Mouse (Mus musculus) cerebellum, adult 9-10 months (tissue): ENCODE data around the gene Slc37a2.

Source experiments
- DNase-seq: peaks from one replicate; pipeline ENCODE4 v3.0.0; 2022

Gene Slc37a2

GRCm38 (mm10) chr9:37255149-37255888 lies at the start of gene Slc37a2:
TSS of gene Slc37a2 (minus strand) at chr9:37255738.
- DNase-seq, result peak; percentile 32

- DNase-seq, result no peak
These were observed 46.2 kb upstream of the Slc37a2 start for GRCm38 (mm10) chr9:37301720-37302119.

GRCm38 (mm10) chr9:37300501-37300900 lies 45.0 kb upstream of the Slc37a2 start:
- DNase-seq, result peak; percentile 63

DNA sequence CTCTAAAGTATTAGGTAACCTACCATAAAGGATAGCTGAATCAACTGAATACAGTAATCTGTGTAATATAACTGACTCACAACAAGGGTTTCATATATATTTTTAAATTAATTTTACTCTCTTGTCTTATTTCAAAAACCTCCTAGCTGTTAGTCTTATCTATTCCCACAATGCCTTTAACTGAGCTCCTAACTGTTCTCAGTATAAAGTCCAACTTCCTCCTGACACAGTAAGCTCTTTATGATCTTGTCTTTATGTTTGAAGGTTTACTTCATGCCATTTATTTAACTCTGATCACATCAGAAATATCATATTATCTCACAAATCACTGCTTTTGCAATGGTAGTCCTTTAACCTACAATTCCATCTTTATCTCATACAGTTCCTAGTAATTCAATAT lies 40.0 kb upstream of the Slc37a2 start:
- DNase-seq, result no peak

GRCm38 (mm10) chr9:37266622-37267021 lies 11.1 kb upstream of the Slc37a2 start:
- DNase-seq, result no peak

DNA sequence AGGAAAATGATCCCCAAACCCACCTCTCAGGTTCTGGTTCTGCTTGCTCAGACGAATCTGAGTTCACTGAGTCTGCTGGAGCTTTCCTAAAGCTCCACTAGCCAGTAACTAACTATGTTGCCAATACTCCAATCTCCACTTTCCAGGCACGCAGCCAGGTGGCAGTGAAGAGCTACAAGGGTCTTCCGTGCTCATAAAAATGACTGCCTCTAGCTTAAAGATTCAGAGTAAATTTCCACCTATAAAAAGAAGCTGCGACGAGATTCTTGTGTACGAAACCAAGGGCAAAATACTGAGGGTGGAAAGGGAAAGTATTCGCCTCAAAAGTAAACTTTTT lies 319 bp upstream of the Slc37a2 start:
- no peak for DNase-seq

GRCm38 (mm10) chr9:37254531-37255110 lies 917 bp downstream of the Slc37a2 start:
- no peak for DNase-seq

GRCm38 (mm10) chr9:37250631-37251030 lies 4.9 kb downstream of the Slc37a2 start:
- no peak for DNase-seq

- no peak for DNase-seq
These were observed 5.6 kb downstream of the Slc37a2 start for GRCm38 (mm10) chr9:37249976-37250375.

- no peak for DNase-seq
These were observed 7.1 kb downstream of the Slc37a2 start for GRCm38 (mm10) chr9:37248381-37248906.

GRCm38 (mm10) chr9:37247429-37247828 lies 8.1 kb downstream of the Slc37a2 start:
- DNase-seq, result no peak

DNA sequence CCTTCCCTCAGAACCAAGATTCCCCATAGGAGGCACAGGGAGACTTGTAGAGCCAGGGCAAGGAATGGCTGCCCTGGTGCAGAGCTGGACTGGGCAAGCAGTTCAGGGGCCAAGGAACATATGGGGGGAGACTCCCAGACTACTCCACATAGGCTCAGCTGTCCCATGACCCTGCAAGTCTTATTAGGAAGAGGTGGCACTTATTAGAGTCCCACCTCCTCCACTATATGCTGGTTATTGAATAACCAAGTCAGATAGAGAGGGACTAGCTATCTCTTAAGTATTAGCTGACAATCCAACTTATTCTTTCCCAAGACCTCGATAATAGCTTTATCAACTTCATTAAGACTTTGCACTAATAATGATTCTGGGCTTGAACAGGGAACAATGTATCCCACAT lies 9.7 kb downstream of the Slc37a2 start:
- DNase-seq, result no peak

DNA sequence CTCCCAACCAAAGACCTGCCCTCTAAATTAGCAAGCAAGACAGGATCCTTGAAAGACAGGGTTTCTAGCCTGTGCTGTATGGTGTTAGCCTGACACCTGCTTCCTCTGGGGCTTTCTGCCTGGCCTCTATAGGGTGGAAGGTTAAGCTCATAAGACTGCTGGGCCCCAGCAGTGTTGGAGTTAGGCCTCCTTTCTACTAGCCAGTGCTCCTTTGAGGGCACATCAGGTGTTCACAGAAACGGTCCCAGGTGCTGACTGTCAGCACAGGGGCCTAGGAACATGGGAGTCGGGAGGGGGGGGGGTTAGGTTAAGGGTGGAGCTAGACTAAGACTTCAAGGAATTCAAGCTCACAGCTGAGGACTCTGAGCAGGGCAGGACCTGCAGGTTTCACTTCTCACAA lies 10.1 kb downstream of the Slc37a2 start:
- no peak for DNase-seq

DNA sequence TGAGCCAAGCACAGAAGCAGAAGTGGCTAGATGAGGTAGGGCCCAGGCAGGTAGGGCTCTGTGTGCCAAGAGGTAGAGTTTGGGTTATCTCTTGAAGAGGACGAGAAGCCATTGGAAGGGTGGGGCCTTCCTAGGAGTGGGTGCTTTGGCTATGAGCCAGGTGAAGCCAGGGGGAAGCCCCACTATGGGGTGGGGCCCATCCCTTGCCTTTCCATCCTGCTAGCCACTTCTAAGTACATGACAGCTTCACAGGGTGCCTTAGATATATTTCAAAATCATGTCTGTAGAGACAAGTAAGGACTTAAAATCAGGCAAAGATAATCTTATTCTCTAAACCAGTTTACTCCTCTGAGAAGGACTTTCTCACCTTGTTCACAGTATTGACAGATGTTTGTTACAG lies 10.9 kb downstream of the Slc37a2 start:
- no peak for DNase-seq

GRCm38 (mm10) chr9:37242764-37243163 lies 12.8 kb downstream of the Slc37a2 start:
- DNase-seq, result no peak

DNA sequence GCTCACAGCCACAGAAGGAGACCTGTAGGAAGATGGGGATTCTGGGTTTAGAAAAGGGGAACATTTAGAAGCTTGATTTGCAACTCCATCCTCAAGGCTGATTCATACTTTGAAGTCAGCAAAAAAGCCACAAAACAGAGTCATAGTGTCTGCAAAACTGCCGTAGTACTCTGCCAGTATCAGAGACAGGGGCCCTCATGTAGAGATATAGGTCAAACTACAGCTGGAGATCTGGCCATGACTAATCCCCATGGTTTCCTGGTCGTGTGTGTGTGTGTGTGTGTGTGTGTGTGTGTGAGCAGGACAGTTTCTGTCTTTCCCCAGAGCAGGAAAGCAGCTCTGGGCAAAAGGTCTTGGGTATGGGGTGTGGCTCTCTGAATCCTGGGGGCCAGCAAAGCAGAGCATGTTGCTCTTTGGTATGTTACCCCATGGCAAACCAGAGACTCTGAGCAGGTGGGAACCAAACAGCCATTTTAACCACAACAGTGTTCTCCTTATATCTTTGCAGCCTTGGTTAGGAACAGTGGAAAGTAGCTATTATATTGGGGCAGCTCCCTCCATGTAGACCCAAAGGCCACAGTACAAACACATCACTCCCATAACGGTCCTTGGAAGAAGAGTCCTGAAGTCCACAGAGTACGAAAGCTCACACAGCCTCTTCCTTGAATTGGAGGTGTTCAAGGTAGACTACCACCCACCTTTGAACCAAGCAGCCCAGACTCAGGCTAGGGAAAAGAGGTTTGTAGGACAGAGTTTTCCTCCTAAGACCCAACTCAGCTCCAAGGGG lies 19.4 kb downstream of the Slc37a2 start:
- DNase-seq, result no peak

DNA sequence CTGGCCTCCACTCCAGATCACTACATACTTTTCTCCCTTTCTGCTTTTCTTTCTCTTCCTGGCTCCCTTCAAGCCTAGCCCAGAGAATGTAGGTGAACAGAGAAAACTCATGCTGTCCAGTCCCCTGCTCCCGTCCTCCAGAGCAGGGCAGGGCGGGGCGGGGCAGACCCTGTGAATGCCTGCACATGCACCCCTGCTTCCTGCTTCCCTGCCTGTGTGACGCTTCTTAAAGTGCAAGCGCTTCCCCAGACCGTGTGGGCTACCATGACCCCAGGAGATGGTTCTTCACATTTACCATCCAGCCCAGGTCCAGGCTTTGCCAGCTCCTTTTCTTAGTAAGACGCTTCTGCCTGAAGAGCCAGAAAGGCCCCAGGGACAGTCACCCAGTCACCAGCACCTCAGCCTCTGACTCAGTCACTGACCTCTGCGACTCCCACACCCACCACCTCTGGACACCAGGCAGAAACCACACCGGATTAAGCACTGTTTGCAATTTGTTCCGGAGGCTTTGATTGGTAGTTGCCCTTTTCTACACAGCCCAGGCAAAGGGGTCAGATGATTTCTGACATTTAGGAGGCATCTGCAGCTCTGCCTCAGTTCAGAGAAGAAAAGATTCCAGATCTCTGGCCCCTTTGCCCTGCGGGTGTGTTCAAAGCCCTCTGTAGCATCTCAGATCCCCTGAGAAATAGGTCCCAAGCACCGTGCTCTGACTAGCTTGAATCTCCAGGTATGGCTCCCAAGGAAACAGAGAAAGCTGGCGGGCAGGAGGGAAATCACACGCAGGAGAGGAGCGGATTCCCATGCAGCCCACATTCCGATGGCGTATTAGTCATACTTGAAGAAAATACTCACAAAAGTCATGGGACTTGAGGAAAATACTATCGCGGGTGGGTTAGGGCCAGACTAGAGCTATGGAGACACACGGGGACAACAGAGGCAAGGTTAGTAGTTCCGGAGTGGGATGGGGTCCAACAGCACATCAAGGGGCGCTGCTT lies 23.0 kb downstream of the Slc37a2 start:
- no peak for DNase-seq

DNA sequence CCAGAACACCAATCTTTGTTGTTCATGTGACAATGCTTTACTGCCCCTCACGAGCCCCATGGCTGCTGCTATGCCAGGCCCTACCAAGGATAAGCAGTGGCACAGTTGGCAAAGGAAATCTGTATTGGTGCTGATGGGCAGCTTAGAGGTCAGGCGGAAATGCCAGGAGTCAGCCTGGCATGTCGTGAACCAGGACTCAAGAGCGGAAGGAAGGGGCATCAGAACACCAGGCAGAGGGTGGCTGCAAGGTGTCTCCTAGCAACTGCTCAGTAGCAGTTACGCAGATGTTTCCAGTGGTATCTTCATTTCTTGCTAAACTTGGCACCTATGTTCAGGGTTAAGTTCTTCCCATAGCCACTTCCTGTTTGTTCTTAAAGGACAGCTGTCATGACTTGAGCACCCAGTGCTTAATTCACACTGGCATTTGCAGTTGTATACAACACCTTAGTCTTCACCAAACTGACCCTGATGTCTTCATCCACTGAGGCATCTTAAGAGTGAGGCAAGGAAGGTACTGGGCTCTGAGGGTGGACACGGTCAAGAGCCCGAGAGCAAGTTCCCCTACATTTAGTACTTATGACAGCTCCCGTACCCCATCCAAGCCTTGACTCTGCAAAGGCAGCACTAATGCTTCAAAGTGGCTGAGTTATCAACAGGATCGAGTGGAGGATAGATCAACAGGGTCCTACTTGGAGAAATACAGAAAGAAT lies 24.9 kb downstream of the Slc37a2 start:
- DNase-seq, result no peak

GRCm38 (mm10) chr9:37229880-37230325 lies 25.6 kb downstream of the Slc37a2 start:
- peak; percentile 81 for DNase-seq

DNA sequence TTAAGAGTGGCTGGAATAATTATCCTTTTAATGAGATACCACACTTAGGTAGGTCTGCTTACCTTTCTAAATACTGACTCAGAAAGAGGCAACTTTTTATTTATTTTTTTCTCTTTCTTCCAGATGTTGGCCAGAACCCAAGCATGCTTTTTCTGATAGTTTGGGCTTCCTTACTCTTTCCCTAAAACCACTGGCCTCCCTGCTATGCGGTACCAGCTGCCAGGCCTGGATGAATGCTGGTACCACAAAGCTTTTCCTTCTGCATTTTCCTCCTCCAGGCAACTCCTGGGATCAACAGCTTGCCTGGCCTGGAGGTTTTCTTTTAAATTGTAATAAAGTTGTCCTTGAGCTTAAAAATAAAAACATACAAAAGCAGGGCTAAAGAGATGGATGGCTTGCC lies 30.0 kb downstream of the Slc37a2 start:
- DNase-seq, result no peak

GRCm38 (mm10) chr9:37220755-37221154 lies 34.8 kb downstream of the Slc37a2 start:
- no peak for DNase-seq
